Mouse (Mus musculus) lung, postnatal 0 days (tissue): Measurements from ENCODE around the gene Asb11.

ENCODE experiments used
- CTCF ChIP-seq: IDR thresholded peaks from 2 replicates; pipeline ENCODE4 v1.5.1; 2016; ENCODE audit warnings: antibody characterized with exemption, mild to moderate bottlenecking
- EP300 ChIP-seq: IDR thresholded peaks from 2 replicates; pipeline ENCODE4 v1.6.1; 2016; ENCODE audit warnings: antibody characterized with exemption, mild to moderate bottlenecking, control low read depth

DNA sequence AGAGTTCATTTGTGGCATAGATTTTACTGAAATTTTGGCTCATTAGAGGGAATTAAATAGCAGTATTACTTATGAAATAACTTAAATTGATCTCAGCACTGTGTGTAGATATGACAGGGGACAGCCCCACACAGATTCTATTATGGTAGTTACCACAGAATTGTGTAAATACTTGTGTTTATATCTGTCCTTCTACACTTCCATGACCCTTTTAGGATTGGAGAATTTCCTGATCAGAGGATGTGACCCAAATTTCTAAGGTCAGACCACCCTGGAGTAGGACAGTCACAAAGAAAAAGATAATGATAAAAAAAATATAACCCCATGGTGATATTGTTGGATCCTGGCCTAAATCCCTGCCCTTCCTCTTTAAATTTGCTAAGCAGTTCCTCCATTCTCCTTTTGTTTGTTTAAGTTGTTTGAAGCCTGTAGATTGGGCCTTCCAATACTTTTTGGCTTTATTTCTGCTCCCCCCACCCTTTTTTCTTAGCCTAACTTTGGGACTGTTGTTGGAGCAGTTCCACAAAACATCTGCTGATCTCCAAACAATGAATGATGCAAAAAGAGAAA, 31.6 kb upstream of the Asb11 start:
- TF ChIP-seq CTCF (no peak), EP300 (no peak)
